Mouse (Mus musculus) gastrocnemius, adult 8-10 months (tissue): Measurements from ENCODE around the gene Car5a. TPM values are rescaled to one million over a fixed set of nuclear protein-coding genes. Genes with fewer than 3 reads are reported as not detected.

Source experiments
- DNase-seq, 2 experiments: peaks; one replicate each; pipeline ENCODE4 v3.0.0; 2022; ENCODE audit warnings: low spot score in 2 of 2
- total RNA-seq, 4 experiments: library from RNA; stranded (reverse); gene quantifications; 2 replicates each; pipeline ENCODE4 v1.2.4; 2022

Car5a gene
- total RNA-seq, 4 experiments from 2014 or later, result not detected

DNA sequence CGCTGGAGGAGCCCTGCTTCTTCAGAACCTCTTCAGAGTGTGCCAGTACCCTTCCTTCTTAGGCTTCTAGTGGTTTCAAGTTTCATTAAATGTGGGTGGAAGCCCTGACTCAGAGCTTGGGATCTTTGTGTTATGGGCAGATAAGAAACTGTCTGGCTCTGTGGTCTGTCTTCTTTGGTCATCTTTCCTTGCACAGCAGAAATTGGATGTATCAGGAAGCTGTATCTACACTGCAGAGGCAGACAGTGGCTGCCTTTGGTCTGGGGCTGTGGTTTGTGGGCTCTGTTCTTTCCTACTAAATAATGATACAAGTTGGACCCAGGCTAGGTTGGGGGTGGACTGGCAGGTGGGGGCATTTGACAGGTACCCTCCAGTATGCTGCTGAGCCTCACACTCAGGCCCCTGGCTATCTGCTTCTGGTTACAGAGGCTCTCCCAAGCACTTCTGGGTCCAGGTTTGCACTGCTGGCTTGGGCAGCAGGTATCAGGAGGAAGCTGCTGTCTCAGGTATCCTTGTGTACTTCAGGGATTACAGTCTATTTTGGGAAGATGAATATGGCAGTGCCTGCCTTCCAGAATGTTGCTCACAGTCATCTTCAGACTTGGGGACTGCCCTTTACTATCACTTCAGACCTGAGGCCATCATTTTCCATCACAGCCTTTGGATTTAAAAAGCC is 11.3 kb upstream of the Car5a start:
- DNase-seq, result peak in 1 of 2 experiments; percentile 42

DNA sequence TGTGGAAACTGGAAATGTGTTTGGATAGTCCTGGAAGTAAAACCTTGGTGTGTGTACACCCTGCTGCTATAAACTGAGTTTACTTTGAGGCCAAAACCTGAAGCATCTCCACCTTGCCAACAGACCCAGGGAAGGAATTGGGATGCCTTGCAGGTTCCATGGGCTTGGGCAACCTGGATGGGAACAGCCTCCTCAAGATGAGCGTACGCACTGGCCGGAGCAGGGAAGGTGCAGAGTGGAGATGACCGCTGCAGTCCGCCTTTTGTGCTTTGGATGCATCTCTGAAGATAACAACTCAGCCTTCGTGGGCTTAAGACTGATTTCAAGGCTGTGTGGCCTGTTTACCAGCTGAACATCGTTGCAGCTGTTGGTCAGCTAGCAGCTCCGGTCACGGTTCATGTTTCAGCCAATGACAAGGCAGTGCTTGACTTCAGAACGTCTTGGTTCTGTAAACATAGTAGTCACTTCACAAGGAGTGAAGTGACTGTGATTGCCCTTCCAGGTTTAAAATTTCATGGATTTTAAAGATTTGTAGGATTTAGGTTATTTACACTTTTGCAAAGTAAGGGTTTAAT is 10.4 kb upstream of the Car5a start:
- no peak for DNase-seq

DNA sequence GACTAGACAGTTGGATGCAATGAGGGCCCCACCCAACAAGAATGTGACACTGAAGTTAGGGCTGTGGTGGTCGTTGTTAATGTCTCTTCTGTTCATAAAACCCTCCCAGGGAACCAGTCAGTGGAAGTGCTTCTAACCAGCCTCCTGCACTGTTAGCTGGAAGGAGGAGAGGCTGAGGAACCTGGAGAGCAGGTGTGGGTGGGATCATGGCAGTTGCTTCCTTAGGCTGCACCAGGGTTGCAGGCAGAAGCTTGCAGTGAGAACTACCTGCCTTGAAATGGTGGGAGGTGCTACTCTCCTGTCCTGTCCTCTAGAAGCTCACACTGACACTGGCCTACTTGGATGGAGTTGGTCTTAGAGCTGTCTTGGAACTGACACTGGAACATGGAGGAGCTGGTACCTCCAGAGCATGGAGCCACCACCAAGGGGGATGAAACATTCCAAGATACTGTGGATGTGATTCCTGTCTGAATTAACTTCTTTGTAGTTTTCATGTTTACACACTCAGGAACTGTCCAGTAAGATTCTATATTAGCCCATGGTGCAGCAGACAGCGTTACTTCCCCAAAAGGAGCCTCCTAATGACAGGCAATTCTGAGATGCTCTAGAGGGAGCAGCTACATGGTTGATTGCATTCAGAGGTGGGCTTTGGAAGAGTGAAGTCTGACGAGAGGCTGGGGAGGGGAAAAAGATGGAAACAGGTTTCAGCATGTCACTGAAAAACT is 9.3 kb upstream of the Car5a start:
- no peak for DNase-seq

DNA sequence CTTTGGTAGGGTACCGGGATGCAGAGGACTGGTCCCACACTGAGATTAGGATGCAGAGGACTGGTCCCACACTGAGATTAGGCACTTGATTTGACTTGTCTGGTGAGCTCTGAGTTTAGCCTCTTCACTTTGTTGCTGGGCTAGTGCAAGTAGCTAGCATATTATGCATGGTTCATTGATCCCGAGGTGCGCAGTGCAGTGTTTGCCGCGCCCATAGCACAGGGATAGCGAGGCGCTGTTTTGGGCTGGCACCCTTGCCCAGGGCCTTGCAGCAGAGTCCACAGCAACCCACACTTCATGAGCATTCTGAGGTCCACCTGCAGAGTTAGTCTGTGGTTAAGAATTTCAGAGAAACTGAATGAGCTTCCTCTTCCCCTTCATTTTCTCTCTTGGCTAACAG is 8.1 kb upstream of the Car5a start:
- DNase-seq, result no peak

DNA sequence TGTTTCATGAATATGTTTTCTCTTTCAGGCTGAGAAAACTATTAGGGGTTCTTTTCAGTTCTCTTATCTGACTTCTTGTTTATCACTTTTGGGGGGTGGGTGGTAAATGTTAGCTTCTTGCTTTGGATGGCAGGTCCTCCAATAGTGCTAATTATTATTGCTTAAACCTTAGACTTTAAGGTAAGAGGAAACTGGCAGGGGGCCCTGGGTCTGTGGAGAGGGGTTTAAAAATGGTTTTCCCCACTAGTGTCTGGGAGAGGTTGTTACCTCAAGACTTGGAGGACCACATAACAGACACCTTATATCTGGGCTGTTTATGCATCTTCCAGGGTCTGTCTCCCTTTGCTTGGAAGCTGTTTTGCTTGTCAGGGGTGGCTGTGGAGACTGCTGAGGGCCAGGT is 7.4 kb upstream of the Car5a start:
- DNase-seq, result no peak

- DNase-seq, result no peak
Measured at GRCm38 (mm10) chr8:121951656-121952009, 6.9 kb upstream of the Car5a start.

GRCm38 (mm10) chr8:121950749-121951655 is 6.3 kb upstream of the Car5a start:
- DNase-seq, result peak; percentile 59 to 80

DNA sequence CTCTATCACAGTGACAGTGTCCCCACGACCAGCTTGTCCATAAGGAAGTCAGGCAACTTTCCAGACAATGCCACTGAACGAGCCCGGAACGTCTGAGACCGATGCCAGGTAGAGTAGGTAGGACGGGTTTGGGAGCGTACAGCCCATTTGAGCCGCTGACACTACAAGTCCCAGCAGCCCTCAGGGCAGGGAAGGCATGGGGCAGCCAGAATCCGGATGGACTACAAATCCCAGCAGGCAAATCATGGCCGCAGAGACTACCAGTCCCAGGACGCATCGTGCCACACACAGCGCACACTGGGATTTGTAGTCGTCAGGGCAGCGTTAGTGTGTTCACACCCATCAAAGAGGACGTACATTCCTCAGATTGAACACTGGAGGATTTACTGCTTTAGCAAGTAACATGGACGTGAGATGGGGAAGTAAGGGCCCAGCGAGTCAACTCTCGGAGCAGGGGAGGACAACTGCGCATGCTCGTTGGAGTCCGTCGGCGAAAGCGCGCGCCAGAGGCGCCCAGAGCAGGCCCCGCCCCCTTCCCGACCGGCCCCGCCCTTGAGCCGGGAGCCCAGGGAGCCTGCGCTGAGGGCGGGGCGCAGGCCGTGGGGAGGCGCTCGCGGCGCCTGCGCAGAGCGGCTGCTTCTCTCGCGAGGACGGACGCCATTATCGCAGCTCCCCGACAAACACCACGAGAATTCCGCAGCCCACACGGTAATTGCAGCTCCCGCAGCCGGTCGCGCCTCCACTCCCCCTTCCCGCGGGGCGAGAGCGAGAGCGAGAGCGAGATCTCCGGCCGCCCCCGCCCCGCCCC is 5.4 kb upstream of the Car5a start:
- DNase-seq, result peak; percentile 97 to 99

DNA sequence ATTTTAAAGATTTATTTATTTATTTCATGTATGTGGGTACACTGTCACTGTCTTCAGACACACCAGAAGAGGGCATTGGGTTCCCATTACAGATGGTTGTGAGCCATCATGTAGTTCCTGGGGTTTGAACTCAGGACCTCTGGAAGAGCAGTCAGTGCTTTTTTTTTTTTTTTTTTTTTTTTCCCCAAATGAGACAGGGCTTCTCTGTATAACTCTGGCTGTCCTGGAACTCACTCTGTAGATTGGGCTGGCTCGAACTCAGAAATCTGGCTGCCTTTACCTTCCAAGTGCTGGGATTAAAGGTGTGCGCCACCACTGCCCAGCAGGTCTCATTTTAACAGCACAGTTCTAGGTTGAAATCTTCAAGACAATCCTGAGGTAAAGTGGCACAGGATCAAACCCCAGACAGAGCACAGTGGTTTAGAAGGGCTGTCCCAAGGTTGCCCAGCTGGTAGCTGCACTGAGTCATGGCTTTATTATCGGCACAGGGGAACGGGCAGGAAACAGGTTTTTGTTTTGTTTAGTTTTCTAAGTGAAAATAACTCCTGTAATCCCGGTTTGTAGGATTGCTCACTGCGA is 4.6 kb upstream of the Car5a start, which contains the start of gene Banp:
Banp (plus strand) TSS at position 529 of the 579 bp plus-strand sequence.
- DNase-seq, result no peak

DNA sequence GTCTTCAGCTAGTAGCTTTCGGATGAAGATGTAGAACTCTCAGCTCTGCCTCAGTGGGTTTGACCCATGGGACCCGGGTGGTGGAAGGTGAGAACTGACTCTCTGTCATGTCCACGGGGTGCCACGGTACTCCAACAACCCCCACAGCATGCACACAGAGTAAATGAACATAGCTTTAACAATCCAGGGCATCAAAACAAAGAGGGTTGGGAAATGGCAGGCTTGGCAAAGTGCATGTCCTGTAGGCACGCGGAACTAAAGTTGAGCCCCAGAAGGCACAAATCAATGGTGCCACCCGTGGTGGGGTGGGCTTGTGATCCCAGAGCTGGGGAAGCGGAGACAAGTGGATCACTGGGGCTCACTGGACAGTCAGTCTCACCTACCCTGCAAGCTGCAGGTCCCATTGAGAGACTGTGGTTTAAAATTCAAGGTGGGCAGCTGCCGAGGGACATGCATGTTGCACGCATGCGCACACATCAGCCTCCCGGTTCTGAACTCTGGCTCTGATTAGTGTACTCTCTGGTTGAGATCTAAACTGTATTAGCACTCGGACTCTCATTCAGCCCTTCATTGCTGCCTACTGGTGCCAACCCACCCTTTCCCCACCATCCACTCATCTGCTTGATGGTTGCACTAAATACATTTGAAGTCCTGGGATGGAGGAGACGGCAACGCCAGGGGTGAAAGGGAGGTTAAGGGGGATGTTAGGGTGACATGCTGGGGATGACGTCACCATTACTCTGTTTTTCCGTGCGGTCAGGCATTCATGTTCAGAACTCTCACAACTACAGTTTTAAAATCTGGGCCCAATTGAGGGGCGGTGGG is 3.8 kb upstream of the Car5a start:
- no peak for DNase-seq

GRCm38 (mm10) chr8:121947753-121948141 is 3.0 kb upstream of the Car5a start:
- DNase-seq, result peak; percentile 79

GRCm38 (mm10) chr8:121947047-121947752 is 2.5 kb upstream of the Car5a start:
- no peak for DNase-seq

DNA sequence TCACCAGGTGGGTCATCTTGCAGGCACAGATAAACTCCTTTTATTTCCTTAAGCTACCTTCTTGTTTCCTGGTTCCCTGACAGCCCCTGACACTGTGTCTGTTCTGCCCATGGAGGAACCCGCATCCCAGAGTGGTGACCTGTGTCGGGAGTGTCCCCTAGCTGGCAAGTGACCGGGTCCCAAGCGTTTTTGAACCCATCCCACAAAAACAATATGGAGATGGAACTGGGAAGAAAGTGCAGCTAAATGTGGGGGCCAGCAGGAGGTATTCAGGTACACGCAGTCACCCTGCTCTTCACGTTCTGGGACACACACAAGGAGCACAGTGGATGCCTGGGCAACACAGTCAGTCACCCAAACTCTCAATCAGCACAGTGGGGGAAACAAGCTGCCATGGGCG is 1.6 kb upstream of the Car5a start:
- no peak for DNase-seq

DNA sequence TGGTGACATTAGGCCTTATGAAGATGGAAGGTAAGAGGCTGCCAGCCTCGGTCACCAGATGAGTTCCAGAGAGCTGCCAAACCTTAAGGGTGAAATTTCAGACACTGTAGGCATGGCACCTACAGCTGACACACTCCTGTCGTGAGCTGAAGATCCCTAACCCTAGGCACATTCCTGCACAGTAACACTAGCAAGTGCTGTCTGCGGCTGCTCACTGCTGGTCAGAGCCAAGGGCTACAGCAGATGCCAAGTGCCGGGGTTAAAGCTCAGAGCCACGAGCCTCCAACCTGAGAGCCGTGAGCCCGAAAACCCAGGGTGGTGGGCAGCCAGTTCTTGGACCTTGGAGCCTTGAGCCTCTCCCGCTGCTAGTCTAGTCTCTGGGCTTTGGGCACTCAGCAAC is 988 bp downstream of the Car5a start:
- peak; percentile 48 to 66 for DNase-seq

- no peak for DNase-seq
Measured at GRCm38 (mm10) chr8:121943057-121943540, 1.6 kb downstream of the Car5a start.

- DNase-seq, result no peak
Measured at GRCm38 (mm10) chr8:121938732-121939131, 6.0 kb downstream of the Car5a start.

DNA sequence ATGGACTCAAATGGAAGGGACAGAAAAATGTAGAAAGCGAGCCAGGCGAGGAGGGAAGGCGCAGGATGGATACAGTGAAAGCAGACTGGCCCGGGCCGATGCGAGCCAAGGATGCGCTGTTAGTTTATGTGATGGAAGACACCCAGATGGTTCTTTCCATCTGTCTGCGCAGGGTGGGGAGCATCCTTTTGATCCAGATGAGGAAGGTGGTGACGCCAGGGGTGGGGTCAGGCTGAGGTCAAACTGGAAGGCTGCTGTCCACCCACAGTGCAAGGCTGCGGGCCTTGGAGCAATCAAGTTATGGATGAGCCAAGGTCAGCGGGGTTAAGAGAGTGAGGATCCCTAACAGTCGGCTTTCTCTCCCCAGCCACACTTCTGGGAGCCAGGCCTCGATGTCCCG is 8.3 kb downstream of the Car5a start:
- DNase-seq, result peak in 1 of 2 experiments; percentile 62

- DNase-seq, result no peak
Measured at GRCm38 (mm10) chr8:121935341-121936294, 9.1 kb downstream of the Car5a start.
